Mouse (Mus musculus) liver, embryonic 11.5 days (tissue): ENCODE results near the gene Spryd7. TPM values are rescaled to one million over a fixed set of nuclear protein-coding genes. Genes with fewer than 3 reads are reported as not detected.
"Not testable (repeated sequence)": the region's sequence is repeated elsewhere in the genome, so short reads cannot be mapped to it uniquely, and the experiment has no call there.

Experiments
- ATAC-seq: fragments of 200-750 bp; cut with Nextera tagmentation; replicated peaks from 2 replicates; pipeline ENCODE4 v1.8.0; 2017; ENCODE audit warnings: moderate number of reproducible peaks, mild to moderate bottlenecking, moderate TSS enrichment, moderate library complexity; ENCODE audit not compliant: low FRiP score
- DNase-seq: peaks from one replicate; pipeline ENCODE4 v3.0.0-alpha.2; 2017; ENCODE audit warnings: low spot score
- H3K27ac ChIP-seq: fragments of 300-500 bp; sonication (generic); 2 replicates; pipeline ENCODE4 v1.5.1; 2014; ENCODE audit warnings: mild to moderate bottlenecking, low read depth, low read length, control low read depth
- H3K27me3 ChIP-seq: fragments of 300-500 bp; sonication (generic); replicated peaks from 2 replicates; pipeline ENCODE4 v1.6.1; 2014; ENCODE audit warnings: low read length, mixed read lengths; ENCODE audit not compliant: control insufficient read depth, insufficient read depth
- H3K36me3 ChIP-seq: fragments of 300-500 bp; sonication (generic); 2 replicates; pipeline ENCODE4 v1.6.1; 2014; ENCODE audit warnings: mild to moderate bottlenecking, low read length, moderate library complexity, mixed read lengths; ENCODE audit not compliant: control insufficient read depth, insufficient read depth
- H3K4me1 ChIP-seq: fragments of 300-500 bp; sonication (generic); replicated peaks from 2 replicates; pipeline ENCODE4 v1.6.1; 2014; ENCODE audit warnings: low read length, mixed read lengths; ENCODE audit not compliant: control insufficient read depth, insufficient read depth
- H3K4me2 ChIP-seq: fragments of 300-500 bp; sonication (generic); 2 replicates; pipeline ENCODE4 v1.6.1; 2014; ENCODE audit warnings: mild to moderate bottlenecking, control low read depth, moderate library complexity
- H3K4me3 ChIP-seq: fragments of 300-500 bp; sonication (generic); 2 replicates; pipeline ENCODE4 v1.5.1; 2014; ENCODE audit warnings: low read depth, low read length, control low read depth
- H3K9ac ChIP-seq: fragments of 300-500 bp; sonication (generic); 2 replicates; pipeline ENCODE4 v1.6.1; 2014; ENCODE audit warnings: low read depth, low read length, control low read depth
- H3K9me3 ChIP-seq: fragments of 300-500 bp; sonication (generic); 2 replicates; pipeline ENCODE4 v1.6.1; 2016; ENCODE audit warnings: low read length, inconsistent platforms, mixed read lengths; ENCODE audit not compliant: control insufficient read depth
- WGBS: fragments of 180-500 bp; shearing (Covaris S2); extraction: QIAGEN DNeasy Blood & Tissue Kit; methylation state at CpG from one replicate; pipeline ENCODE4 v1.1.7; 2014; 5-methylcytosine and 5-hydroxymethylcytosine counted together
- polyA plus RNA-seq: library from polyadenylated mRNA; unstranded; fragments of >200 nt; fragmentation: Nextera tagmentation; extraction: Ambion mirVana; gene quantifications from 2 replicates; pipeline ENCODE4 v1.2.1, GENCODE M21; 2014

Gene Spryd7
- polyA plus RNA-seq: 24.0 and 24.5 TPM in 2 replicates

- H3K9ac ChIP-seq: peak within 1 kb of the TSS; percentile 85
- H3K4me2 ChIP-seq: peak within 1 kb of the TSS; percentile 97
- peak within 1 kb of the TSS; percentile 81 for H3K27ac ChIP-seq
- ATAC-seq (peak; percentile 98), DNase-seq (peak; percentile 97)
- no peaks in the 10 kb centered on the region for H3K9me3 ChIP-seq
- under 1% methylated on average over 68 of the region's 72 CpGs for WGBS
- H3K4me1 ChIP-seq: no peaks in the 10 kb centered on the region
- H3K4me3 ChIP-seq: peak within 1 kb of the TSS; percentile 80
- H3K36me3 ChIP-seq: no peaks in the 10 kb centered on the region
- no peaks in the 10 kb centered on the region for H3K27me3 ChIP-seq
These were observed at the start of gene Spryd7 for GRCm38 (mm10) chr14:61556289-61557147. Gene Spryd7 (minus strand): TSS chr14:61556886.

GRCm38 (mm10) chr14:61606088-61606487 lies 49.4 kb upstream of the Spryd7 start:
- not testable (repeated sequence) for H3K36me3 ChIP-seq, H3K4me1 ChIP-seq

DNA sequence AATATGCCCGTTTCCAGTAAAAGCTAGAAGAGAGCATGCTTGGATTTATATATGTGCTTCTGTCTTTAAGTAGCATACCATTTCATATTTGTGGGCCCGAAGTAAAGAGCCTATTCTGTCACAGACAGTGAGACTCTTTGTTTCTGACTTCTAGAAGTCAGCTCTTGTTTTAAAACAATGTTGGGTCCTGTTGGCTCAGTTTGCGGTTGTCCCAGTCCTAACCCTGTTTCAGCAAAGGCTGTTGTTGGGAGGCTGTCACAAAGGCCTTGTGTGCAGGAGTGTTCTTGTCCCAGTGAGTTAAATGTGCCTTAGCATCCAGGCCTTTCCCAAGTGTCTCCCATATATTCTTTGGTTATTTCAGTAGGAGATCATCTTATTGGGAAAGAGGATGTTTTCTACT lies 47.4 kb upstream of the Spryd7 start:
- Histone ChIP-seq H3K27me3 (no peaks in the 10 kb centered on the region), H3K27ac (no peak overlapping the region)
- 87% methylated on average over 3 of the region's 3 CpGs for WGBS

More at GRCm38 (mm10) chr14:61606088-61606487, 49.4 kb upstream of the Spryd7 start:
- not testable (repeated sequence) for H3K9ac ChIP-seq, H3K9me3 ChIP-seq, ATAC-seq, H3K27ac ChIP-seq, DNase-seq, H3K27me3 ChIP-seq, H3K4me2 ChIP-seq, H3K4me3 ChIP-seq
- WGBS: 88% methylated on average over 2 of the region's 2 CpGs

DNA sequence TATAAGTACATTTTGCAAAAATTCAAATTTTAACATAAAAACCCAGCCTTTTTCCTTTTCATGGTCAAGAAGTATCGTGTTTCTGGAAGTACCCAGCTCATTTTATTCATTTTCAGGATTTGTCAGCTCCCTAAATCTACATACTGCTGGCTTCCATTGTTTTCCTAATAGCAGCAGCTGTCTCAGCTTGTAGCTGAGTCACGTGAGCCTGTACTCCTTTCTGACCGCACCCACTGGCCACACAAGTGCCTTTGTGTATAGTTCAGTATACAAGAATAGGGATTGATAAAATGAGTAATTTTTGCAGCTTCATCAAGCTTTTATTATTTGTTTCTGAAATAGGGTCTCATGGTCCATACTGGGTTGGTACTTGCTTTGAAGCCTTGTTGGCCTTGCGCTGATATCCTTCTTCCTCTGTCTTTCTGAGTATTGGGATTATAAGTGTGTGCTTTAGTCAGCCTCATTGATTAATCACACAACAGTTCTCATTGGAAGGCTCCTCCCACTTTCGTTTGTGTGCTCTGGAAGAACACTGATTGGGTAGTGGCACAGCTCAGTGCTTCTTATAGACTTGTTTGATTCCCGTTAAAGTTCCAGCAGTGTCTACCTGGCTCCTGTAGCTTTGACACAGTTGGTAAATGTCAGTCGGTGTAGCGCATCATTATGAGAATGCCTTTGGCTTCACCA lies 46.5 kb upstream of the Spryd7 start:
- Histone ChIP-seq H3K36me3 (peaks cover 7% of the 10 kb centered on the region; the same call in 1 of the 2 replicates), H3K4me3 (no peak overlapping the region), H3K9ac (no peak overlapping the region), H3K27me3 (no peaks in the 10 kb centered on the region), H3K27ac (no peak overlapping the region), H3K4me2 (no peak overlapping the region), H3K4me1 (peaks cover under 1% of the 10 kb centered on the region; the same call in 1 of the 2 replicates), H3K9me3 (no peaks in the 10 kb centered on the region)
- DNase-seq (no peak), ATAC-seq (no peak)
- WGBS: 85% methylated on average over 8 of the region's 8 CpGs

More for the DNA sequence above, 47.4 kb upstream of the Spryd7 start:
- no peaks in the 10 kb centered on the region; the same call in 1 of the 2 replicates for H3K4me1 ChIP-seq
- no peaks in the 10 kb centered on the region for H3K9me3 ChIP-seq
- H3K4me2 ChIP-seq: no peak overlapping the region
- no peak overlapping the region for H3K9ac ChIP-seq
- peaks cover 7% of the 10 kb centered on the region; the same call in 1 of the 2 replicates for H3K36me3 ChIP-seq
- ATAC-seq (no peak), DNase-seq (no peak)
- H3K4me3 ChIP-seq: no peak overlapping the region

GRCm38 (mm10) chr14:61601348-61601747 lies 44.7 kb upstream of the Spryd7 start:
- Histone ChIP-seq H3K36me3 (peaks cover 5% of the 10 kb centered on the region; the same call in 1 of the 2 replicates), H3K4me2 (no peak overlapping the region), H3K27me3 (no peaks in the 10 kb centered on the region), H3K27ac (no peak overlapping the region), H3K9me3 (no peaks in the 10 kb centered on the region), H3K9ac (no peak overlapping the region), H3K4me3 (no peak overlapping the region), H3K4me1 (peaks cover 5% of the 10 kb centered on the region; the same call in 1 of the 2 replicates)
- ATAC-seq: no peak
- DNase-seq: no peak
- 83% methylated on average over 9 of the region's 9 CpGs for WGBS

DNA sequence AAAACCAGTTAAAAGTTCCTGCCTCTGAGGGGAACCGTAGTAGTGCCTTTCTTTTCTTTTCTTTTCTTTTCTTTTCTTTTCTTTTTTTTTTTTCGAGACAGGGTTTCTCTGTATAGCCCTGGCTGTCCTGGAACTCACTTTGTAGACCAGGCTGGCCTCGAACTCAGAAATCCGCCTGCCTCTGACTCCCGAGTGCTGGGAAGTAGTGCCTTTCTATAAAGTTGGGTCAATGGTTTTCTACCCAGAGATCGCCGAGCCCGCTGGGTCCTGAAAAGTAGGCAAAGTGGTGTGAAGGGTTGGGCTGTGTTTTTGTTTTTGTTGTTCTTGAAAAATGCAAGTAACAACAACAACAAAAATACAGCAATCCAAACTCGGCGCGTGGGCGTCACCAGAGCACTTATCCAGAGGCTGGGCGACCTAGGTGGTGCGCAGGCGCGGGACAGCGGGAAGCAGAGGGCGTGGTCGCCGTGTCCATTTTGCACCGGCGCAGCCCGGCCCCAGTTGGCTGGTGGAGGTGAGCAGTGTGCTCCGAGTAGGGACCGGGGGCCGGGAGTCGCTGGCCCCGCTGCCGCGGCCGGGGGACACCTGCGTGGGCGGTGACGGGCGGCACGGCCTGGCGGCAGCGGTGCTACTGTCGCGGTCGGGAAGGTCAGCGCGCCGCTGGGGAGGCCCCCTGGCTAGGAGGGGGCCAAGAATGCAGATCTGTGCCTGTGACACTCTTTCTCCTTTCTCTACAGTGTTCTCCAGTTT lies 42.5 kb upstream of the Spryd7 start:
- H3K4me3 ChIP-seq: peak overlapping the region; percentile 57
- H3K9ac ChIP-seq: peak overlapping the region; percentile 72
- WGBS: 4% methylated on average over 44 of the region's 44 CpGs
- DNase-seq (peak; percentile 89), ATAC-seq (peak; percentile 96)
- H3K4me2 ChIP-seq: peak overlapping the region; percentile 59
- H3K9me3 ChIP-seq: no peaks in the 10 kb centered on the region
- no peaks in the 10 kb centered on the region for H3K36me3 ChIP-seq
- H3K27ac ChIP-seq: peak overlapping the region; percentile 8; the same call in 1 of the 2 replicates
- no peaks in the 10 kb centered on the region for H3K27me3 ChIP-seq
- peaks cover 5% of the 10 kb centered on the region; the same call in 1 of the 2 replicates for H3K4me1 ChIP-seq

DNA sequence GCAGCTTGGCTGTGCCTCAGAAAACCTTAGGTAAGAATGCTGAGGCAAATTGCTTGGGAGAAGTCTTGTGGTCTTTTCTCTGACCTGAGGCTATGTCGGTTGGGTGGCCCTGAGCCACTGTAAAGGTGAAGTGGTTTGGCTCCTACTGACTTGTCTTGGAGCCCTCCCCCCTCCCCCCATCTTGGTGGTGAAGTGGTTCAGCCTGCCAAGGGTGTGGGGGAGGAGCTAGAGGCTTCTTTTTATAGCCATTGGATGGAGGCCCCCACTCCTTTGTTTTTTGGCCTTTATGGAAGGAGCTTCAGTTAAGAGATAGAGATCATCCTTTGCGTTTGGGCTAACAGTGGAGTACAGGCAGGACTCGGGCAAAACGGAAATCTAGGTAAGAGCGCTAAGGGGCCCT lies 41.3 kb upstream of the Spryd7 start, which contains the start of gene Trim13:
Gene Trim13, plus strand, starts transcription at position 280 of the 400 bp plus-strand sequence.
- peaks cover 5% of the 10 kb centered on the region; the same call in 1 of the 2 replicates for H3K4me1 ChIP-seq
- H3K9me3 ChIP-seq: no peaks in the 10 kb centered on the region
- peak within 1 kb of the TSS; percentile 9; the same call in 1 of the 2 replicates for H3K27ac ChIP-seq
- 28% methylated on average over 5 of the region's 5 CpGs for WGBS
- DNase-seq: peak; percentile 65
- H3K27me3 ChIP-seq: no peaks in the 10 kb centered on the region
- H3K4me2 ChIP-seq: peak within 1 kb of the TSS; percentile 59
- no peaks in the 10 kb centered on the region for H3K36me3 ChIP-seq
- peak within 1 kb of the TSS; percentile 72 for H3K9ac ChIP-seq
- ATAC-seq: peak; percentile 62
- H3K4me3 ChIP-seq: peak within 1 kb of the TSS; percentile 57
